Mouse (Mus musculus) bone marrow, adult 2 months (tissue): ENCODE data around the gene Ttc7b.

ENCODE experiments used
- CTCF ChIP-seq: fragments of 200-500 bp; IDR thresholded peaks from 2 replicates; pipeline ENCODE4 v1.5.1; 2011; ENCODE audit warnings: low read length, control low read depth; ENCODE audit not compliant: control insufficient read depth, insufficient read depth
- POLR2A ChIP-seq: fragments of 200-500 bp; IDR thresholded peaks from 2 replicates; pipeline ENCODE4 v1.6.1; 2011; ENCODE audit warnings: low read depth, mild to moderate bottlenecking, control low read depth, low read length, borderline replicate concordance; ENCODE audit not compliant: control insufficient read depth

DNA sequence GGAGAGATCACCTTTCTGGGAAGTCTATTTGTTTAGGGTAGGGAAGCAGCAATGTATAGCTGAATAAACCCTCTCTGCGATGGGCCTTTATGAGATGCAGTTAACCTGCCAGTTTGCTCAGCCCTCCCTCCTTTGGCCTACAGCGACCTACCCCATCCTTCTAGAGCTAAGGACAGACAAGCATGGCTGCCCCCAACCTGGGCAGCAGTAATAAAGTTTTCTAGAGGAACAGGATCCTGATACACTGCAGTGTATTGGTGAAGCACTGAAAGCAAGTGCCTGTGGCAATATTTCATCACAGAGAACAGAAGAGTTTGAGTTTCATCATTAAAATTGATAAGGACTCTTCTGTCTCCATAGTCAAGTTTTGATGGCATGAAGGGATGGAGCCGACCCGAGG is 79.0 kb downstream of the Ttc7b start:
- TF ChIP-seq POLR2A (no peak), CTCF (no peak)
